Mouse (Mus musculus) urinary bladder, postnatal 25 days (tissue): Measurements from ENCODE around the gene Kprp.
"Not testable (repeated sequence)": the region's sequence is repeated elsewhere in the genome, so short reads cannot be mapped to it uniquely, and the experiment has no call there.

ENCODE experiments used
- DNase-seq: peaks from one replicate; pipeline ENCODE4 v3.0.0; 2022; ENCODE audit warnings: low spot score

Gene Kprp

DNA sequence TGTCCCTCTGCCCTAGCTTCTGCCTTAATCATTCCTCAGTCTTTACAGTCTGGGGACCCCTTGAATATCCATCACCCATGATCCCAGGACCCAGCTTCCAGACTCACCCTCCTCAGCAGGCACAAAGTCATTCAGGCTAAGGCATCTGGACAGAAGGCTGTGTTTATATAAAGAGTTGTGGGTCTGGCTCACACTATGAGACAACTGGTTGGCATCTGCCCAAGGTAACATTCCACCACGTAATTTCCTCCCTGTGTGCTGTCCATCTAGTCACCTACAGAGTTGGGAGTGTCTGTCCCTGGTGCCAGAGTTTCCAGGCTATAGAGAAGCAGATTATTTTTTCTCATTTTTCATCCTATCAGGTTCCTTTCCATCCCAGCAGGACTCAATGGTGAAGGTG, at the start of gene Kprp:
Kprp (minus strand) TSS at position 140 of the 400 bp plus-strand sequence.
- DNase-seq = no peak

DNA sequence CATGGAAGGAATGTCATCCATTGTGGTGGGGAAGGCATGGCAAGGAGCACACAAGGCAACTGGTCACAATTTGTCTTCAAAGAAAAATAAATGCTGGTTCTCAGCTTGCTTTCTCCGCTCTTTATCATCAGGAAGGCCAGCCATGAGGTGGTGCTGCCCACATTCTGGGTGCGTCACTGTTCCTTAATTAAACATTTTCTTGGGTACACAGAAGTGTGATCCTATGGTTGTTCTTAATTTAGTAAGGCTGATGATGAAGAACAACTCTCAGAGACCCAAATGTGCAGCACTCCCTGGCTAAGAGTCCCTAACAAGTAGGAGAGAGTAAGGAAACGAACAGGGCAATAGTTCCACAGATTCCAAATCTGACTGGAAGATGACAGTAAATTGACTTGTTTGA, 47.1 kb upstream of the Kprp start:
- no peak for DNase-seq

DNA sequence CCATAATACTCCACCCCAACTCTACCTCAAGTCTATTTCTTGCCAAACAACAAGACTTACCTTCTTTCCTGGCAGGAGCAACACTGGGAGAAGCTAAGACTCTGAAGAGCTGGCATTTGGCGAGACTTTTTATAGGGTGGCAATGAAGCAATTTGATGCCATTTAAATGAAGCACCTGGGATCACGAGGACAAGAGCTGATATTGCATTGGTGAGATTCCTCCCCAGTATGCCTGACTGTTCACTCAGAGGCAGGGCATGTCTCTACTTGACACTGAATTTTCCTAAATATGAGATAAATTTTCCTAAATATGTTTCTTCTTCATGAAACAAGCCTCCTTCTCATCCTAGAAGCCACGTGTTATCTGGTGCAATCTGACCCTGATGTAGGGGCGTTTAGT, 43.1 kb upstream of the Kprp start, which contains the start of gene 2310050C09Rik:
2310050C09Rik (minus strand) TSS at position 101 of the 400 bp plus-strand sequence.
- DNase-seq = no peak

DNA sequence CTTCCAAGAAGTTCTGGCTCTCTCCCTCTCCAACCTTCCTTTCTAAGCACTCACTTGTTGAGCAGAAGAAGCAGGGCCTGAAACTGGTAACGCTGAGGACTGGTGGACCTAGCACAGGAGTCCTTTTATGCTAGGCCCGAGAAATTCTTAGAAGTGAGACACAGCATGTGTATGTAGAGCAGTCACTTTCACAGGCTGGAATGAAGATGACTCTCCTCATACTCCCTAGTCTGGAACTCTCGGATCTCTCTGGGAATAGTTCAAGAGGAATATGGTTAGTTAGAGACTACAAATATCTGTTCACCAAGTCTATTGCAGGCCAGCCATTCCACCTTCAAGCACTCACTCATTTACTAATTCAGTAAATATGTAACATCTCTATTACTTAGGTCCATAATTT, 24.1 kb upstream of the Kprp start, which contains the start of gene Lce1l:
Lce1l (minus strand) TSS at position 101 of the 400 bp plus-strand sequence.
- no peak for DNase-seq

DNA sequence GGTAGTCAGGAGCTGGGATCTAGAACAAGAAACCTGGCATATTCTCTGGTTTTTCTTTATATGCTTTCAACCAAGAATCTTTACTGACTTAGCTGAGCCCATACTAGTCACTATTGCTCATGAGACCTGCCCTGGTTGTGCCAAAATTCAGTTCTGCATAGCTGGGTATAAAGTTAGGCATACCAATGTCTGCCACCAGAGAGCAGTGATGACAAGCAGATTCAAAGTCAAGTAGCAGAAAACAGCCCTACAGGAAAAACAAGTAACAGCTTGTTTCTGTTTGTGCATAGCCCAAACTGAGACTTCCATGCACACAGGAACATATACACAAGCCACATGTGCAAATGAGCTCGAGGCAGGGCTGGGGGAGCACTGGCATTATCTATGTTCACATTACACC, 1.2 kb downstream of the Kprp start:
- no peak for DNase-seq

DNA sequence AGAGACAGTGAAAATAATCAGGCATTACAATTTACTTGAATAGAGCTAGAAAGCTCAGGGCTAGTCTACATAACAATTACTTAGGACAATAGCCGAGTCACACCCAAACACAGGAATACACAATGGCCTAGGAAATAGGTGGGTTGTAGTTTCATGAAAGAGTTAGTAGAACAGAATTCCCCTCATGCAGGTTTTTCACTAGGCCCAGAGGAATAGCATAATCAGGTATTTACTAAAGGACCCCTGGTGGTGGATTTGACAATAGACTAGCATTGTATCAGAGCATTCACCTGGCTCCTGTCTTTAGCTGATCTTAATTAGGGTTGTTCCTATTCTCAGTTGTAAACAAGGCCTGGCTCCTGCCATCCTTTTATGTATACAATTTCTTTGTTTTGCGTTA, 11.0 kb downstream of the Kprp start:
- DNase-seq = not testable (repeated sequence)

DNA sequence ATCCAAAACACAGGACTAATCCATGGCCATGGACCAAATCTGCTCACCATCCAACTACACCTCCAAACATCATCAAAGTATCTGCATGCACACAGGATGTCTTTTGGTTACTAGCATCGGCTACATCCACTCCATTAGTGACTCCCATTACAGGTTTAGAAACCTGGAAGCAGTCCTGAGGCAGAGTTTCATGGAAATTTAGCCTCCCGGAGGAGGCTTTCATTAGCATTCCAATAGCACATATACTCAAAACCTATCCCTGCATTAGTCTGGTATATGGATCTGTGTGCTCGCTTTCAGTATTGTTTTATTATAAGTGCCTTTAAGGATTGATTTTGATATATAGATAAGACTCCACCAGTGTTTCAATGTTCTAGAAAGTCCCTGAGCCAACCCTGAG, 11.5 kb downstream of the Kprp start:
- no peak for DNase-seq

DNA sequence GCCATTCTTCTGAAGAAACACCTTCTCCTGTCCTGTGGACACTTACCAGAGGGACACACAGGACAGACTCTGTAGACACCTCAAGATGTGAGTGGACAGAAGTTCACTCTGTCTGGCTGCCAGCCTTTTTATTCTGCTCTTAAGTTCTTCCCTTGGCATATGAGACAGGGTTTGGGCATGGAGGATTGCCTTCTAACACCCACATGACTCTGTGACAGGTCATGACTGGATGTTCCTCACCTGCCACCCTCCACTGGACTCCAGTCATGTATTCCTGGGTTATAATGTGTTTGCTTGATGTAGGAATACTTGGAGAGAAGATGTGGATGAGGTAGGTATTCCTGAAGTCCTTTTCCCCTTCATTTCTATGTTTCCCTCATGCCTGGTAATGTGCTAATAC, 19.3 kb downstream of the Kprp start, which contains the start of gene Lce1k:
Lce1k (minus strand) TSS at position 101 of the 400 bp plus-strand sequence.
- DNase-seq = no peak

DNA sequence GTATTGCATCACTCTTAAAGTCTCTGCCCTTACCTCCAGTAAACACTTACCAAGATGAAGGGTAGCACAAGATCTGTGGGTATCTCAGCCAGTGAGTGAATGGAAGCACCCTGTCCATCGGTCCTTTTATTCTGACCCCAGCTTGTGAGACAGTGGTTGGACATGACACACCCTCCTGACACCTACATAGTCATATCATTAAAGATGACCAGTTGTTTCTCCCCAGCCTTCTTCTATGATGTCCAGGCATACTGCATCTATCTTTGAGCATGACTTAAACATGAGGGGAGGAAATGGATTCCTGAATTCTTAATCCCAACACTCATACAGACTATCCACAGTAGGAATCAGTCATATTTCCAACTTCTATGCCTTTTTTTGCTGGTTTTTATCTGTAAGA, 36.6 kb downstream of the Kprp start, which contains the start of gene Lce1j:
Lce1j (minus strand) TSS at position 101 of the 400 bp plus-strand sequence.
- no peak for DNase-seq

DNA sequence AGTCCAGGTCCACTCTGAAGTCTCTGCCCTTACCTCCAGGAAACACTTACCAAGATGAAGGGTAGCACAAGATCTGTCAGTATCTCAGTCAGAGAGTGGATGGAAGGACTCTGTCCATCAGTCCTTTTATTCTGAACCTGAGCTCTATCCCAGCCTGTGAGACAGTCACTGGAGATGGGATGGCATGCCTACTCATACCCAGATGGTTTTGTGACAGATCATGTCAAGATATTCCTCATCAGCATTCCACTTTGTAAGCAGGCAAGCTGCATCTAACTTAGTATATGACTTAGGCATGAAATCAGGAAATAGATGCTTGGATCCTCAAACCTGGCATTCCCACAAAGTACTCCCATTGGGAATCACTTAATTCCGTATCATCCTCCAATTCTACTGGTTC, 48.2 kb downstream of the Kprp start, which contains the start of gene Lce1i:
Lce1i (minus strand) TSS at position 101 of the 400 bp plus-strand sequence.
- no peak for DNase-seq
